Mouse (Mus musculus) retina, adult 2 months (tissue): ENCODE data around the gene Gm45233.

Experiments
- DNase-seq: peaks from one replicate; pipeline ENCODE4 v3.0.0-alpha.2; 2012; ENCODE audit warnings: low read depth, low spot score

The Gm45233 gene

GRCm38 (mm10) chr7:43448246-43448645, 4.3 kb downstream of the Gm45233 start:
- no peak for DNase-seq

DNA sequence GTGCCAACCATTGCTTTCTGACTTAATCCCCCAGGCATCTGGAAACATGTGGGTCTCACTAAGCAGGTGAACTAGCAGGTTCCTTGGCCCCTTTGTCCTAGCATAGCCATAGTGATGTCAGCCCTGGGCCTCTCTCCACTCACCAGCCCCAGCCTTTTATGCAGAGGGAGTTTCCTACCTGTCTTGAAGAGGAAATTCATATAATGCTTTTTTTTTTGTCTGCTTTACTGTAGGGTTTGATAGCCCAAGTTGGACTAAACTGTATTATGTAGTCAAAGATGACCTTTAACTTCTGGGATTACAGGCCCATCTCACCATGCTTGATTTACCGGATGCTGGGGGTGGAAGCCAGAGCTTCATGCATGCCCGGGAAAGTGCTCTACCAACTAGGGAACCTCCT, 5.9 kb downstream of the Gm45233 start:
- DNase-seq, result no peak

- no peak for DNase-seq
Measured at GRCm38 (mm10) chr7:43451726-43452125, 7.8 kb downstream of the Gm45233 start.

- no peak for DNase-seq
Measured at GRCm38 (mm10) chr7:43452609-43453008, 8.7 kb downstream of the Gm45233 start.

GRCm38 (mm10) chr7:43453599-43454355, 9.8 kb downstream of the Gm45233 start:
- no peak for DNase-seq

DNA sequence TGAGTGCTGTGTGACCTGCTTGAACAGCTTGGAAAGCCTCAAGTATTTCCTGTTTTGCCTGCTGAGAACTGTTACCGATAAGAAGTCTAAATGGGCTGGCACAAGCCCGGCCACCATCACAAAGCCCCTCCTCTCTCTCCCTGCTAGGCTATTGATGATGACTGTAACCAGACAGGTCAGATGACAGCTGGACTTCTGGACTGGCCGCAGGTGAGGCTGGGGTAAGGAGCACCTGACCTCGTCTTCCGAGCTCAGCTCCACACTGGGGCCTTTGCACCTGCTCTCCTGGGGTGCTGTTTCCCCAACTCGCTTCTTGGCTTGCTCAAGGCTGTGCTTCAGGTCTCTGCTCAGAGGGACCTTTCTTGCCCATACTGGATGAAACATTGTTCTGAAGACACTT, 10.4 kb downstream of the Gm45233 start:
- no peak for DNase-seq

- no peak for DNase-seq
Measured at GRCm38 (mm10) chr7:43462851-43463250, 18.9 kb downstream of the Gm45233 start, which contains the start of gene Vsig10l. Gene Vsig10l (plus strand): TSS chr7:43463151.

DNA sequence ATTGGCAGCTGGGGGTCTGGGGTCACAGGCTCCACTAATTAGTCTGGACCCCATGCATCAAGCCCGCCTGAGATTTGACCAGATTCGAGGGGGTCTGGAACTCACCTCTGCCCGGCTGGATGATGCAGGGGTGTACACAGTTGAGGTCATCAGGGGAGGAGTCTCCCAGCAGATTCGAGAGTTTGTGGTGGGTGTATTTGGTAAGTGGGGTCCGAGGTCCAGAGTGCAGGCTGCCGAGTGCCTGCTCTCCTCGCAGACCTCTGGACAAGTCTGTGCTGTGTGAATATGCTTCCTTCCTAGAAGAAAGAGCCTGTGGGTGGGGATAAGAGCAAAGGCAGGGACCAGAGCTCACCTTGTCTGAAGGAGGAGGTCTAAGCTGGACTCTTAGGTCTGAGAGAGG, 20.0 kb downstream of the Gm45233 start:
- DNase-seq, result no peak

GRCm38 (mm10) chr7:43464864-43465343, 21.0 kb downstream of the Gm45233 start:
- DNase-seq, result no peak

DNA sequence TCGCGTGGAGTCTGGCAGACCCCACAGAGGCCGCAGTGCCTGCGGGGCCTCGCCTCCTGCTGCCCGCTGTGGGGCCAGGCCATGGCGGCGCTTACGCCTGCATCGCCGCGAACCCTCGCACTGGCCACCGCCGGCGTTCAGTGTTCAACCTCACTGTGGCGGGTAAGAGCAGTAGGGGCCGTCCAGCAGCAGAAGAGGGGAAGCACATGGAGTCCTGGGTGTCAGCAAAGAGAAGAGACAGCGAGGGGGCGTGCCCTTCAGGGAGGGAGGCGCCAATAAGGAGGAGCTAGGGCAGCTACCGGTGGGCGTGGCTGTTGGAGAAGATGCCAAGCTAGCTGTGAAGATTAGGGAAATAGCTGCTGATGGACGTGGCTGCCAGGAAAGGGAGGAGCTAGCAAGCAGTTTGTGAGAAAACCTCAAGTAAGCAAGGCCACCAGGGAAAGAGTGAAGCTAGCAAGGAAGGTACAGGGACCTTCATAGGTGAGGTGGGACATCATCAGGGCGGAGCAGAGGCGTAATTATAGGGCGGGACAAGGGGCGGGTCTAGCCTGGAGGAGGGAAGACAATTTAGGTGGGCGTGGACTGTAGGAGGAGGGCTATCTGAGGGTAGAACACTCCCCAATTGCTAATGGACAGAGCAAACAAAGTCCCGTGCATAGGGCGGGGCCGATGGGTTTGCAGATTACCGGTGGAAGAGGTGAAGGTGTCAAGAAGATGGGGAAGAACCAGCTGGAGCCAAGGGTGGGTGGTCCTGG, 21.6 kb downstream of the Gm45233 start:
- DNase-seq, result peak; percentile 72

DNA sequence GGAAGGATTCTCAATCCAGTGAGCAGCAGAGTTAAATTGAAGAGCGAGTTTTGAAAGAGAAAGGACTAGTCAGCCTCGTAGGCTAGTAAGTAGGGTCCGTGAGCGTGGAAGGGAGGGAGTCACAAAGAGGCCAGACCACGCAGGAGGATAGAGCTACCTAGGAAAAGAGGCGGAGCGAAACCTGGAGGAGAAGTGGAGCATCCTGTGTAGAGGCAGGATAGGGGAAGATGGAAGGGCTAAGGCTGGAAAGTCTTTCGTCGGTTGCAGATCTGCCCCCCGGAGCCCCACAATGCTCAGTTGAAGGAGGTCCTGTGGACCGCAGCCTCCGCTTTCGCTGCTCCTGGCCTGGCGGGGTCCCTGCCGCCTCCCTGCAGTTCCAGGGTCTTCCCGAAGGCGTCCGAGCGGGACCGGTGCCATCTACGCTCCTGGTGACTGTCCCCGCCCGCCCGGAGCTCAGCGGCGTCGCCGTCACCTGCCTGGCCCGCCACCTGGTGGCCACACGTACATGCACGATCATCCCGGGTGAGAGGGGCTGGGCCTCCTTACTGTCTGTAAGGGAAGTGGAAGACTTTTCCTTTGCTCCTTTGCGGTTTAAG, 22.3 kb downstream of the Gm45233 start:
- no peak for DNase-seq

DNA sequence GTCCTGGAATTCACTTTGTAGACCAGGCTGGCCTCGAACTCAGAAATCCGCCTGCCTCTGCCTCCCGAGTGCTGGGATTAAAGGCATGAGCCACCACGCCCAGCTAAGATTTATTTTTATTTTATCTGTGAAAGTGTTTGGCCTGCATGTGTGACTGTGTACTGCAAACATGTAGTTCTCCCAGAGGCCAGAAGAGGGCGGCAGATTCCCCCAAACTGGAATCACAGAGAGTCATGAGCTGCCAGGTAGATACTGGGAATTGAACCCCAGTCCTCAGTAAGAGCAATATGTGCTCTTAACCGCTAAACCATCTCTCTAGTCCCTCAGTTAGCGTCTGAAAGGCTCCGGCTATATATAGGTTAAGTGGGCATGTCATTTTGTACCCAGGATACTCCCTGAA, 26.4 kb downstream of the Gm45233 start:
- no peak for DNase-seq

DNA sequence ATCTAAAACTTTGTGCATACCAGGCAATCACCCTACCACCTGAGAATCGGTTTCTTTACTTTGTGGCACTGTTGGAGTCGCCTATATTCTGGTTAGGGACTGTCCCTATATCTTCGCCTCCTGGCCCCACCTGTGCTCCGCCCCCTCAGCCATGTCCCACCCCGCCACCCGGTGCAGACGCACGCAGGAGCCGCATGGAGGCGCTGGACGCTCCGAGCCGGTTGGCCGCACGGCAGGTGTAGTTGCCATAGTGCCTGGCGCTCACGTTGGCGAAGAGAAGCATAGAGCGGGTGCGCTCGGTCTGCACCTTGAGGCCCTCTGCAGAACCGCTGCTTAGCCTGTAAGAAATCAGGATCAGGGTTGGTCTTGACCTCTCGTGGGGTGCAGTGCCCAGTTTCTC, 31.8 kb downstream of the Gm45233 start:
- no peak for DNase-seq

DNA sequence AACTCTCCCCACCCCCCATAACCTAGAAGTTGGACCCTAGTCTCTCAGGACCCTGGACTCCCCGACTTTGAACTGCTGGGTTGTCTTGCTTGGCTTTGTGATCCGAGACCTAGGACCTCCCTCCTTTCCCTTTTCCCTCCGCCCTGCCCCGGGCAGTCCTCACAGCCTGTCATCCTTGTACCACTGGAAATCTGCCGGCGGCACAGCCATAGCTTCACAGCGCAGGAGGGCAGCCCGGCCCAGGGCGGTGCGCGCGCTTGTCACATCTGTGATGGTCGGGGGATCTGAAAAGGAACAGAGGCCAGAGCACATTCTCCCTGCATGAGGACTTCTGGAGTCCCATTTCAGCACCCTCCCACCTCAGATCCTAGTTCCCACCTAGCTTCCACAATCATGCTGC, 32.4 kb downstream of the Gm45233 start:
- no peak for DNase-seq

- DNase-seq, result no peak
Measured at GRCm38 (mm10) chr7:43481191-43481590, 37.3 kb downstream of the Gm45233 start.

- no peak for DNase-seq
Measured at GRCm38 (mm10) chr7:43482090-43482716, 38.3 kb downstream of the Gm45233 start.

DNA sequence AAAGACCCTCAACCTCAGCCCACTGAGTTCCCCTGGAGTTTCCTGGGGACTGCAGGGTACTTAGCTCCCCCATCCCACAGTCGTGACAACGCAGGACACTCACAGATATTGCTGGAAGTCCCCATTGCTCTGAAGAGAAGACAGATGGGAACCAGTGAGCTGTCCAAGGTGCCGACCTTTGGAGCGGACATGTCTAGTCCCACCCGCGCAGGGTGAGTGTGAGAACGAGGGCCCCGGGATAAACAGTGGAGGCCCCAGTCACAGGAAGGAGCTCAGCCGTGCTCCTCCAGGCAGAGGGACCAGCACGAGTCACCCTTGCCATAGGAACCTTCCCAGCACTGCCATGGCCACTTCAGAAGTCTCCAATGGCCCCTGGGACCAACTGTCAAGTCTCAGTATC, 39.3 kb downstream of the Gm45233 start:
- no peak for DNase-seq

DNA sequence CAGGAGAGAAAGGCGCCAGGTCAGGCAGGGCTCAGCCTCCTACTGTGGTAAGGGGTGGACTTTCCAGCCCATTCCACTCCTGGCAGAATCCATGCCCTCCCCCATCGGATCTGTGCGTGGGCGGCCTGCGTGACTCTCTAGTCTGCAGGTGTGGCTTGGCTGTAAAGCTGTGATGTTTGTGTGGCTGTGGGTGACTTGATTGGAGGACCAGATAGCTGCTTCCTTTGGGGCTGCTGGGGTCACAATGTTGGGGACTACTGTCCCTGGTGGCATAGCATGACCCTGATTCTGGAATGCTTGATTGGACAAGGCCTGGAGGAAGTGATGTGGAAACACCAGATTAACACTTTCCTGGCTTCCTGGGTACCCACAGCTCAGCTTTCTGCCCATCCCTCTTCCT, 44.7 kb downstream of the Gm45233 start:
- DNase-seq, result no peak

GRCm38 (mm10) chr7:43489631-43490125, 45.8 kb downstream of the Gm45233 start, which contains the start of gene Iglon5:
Gene Iglon5 (minus strand): TSS chr7:43490075.
- no peak for DNase-seq

DNA sequence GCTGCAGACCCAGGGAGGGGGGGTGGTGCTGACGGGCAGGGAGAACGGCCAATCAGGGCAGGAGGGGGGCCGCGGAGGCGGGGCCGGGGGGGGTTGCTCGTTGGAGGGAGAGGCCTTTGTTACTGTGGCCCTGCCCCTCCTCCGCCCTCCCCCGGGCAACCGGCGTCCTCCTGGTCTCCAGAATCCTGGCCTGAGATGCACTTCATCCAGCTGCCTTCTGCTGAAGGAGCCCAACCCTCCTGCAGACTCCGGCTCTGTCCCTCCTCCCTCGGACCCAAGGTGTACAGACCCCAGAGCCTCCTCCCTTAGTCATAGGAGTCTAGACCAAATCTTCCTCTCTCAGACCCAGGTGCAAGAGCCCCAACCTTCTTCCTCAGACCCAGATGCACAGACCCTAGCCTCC, 46.3 kb downstream of the Gm45233 start:
- no peak for DNase-seq

DNA sequence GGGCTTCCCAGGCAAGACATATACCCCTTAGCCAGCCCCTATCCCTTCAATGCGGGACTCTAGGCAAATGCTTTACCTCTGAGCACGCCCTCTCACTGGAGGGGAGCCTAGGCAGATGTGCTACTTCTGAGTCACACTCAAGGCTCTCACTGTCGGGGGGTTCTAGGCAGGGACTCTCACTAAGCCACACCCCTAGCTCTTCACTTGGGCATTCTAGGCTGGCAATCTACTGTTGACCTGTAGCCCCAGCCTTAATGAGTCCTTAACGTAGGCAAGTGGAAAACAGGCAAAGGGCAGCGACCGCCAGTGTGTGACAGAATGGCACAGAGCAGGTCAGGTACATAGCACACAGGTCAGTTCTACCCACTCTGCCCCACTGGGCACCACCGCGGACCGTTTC, 46.9 kb downstream of the Gm45233 start:
- no peak for DNase-seq
